Mouse (Mus musculus): ENCODE data around the gene Fam214b.

Gene Fam214b

GRCm38 (mm10) chr4:43010161-43011038 lies 35.6 kb downstream of the Fam214b start, which contains the start of gene Fancg:
Fancg (minus strand) TSS chr4:43010506.
- peak; percentile 82 for DNase-seq (ENCODE audit: low read depth, low spot score)

GRCm38 (mm10) chr4:43005765-43006164 lies 40.3 kb downstream of the Fam214b start:
- peak; percentile 28 for DNase-seq (ENCODE audit: low read depth, low spot score)

- DNase-seq (ENCODE audit: low read depth, low spot score) = no peak
Measured at GRCm38 (mm10) chr4:43004951-43005350, 41.1 kb downstream of the Fam214b start.

- DNase-seq (ENCODE audit: low read depth, low spot score) = no peak
Measured at GRCm38 (mm10) chr4:43002756-43003439, 43.1 kb downstream of the Fam214b start.

- DNase-seq (ENCODE audit: low read depth, low spot score) = no peak
Measured at GRCm38 (mm10) chr4:43001272-43001671, 44.7 kb downstream of the Fam214b start.

GRCm38 (mm10) chr4:43000141-43000986 lies 45.7 kb downstream of the Fam214b start, which contains the start of gene Vcp:
Vcp (minus strand) TSS chr4:43000507.
- DNase-seq (ENCODE audit: low read depth, low spot score) = peak; percentile 99

- DNase-seq (ENCODE audit: low read depth, low spot score) = peak; percentile 50
Measured at GRCm38 (mm10) chr4:42999451-43000140, 46.4 kb downstream of the Fam214b start.

DNA sequence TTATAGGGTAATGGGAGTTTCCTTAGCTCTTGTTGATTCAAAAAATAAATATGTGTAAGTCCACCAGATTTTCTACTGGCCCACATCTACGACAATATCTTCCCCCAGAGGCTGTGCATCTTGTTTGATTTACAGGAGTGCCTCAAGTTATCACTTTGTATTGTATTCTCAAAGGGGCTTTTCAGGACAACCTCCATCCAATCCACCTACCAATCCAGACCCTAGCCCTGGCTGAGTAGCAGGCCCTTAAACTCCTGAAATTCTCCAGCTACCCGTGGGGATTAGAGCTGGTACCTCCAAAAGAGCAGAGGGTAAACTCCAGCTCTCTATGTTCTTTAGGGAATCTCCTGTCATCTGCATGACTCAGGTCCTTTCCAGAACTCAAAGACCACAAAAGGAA lies 48.0 kb downstream of the Fam214b start:
- DNase-seq (ENCODE audit: low read depth, low spot score) = no peak

- DNase-seq (ENCODE audit: low read depth, low spot score) = no peak
Measured at GRCm38 (mm10) chr4:42988296-42988695, 57.7 kb downstream of the Fam214b start.
